Mouse (Mus musculus): ENCODE measurements around the gene Lrp1. TPM values are rescaled to one million over a fixed set of nuclear protein-coding genes. Genes with fewer than 3 reads are reported as not detected.

Lrp1 gene
- total and polyA plus RNA-seq, 3 experiments = 0.39 to 0.42 TPM; not detected in 1

GRCm38 (mm10) chr10:127522088-127522581, 98.8 kb downstream of the Lrp1 start, which contains the start of gene Shmt2 (continued):
- peak; percentile 91 for TF ChIP-seq KAT2A (conservative IDR thresholded peaks at IDR 0.05; ENCODE audit: low read depth, low read length)
- TF ChIP-seq MAX (IDR thresholded peaks at IDR 0.05; ENCODE audit: low read length) = peak; percentile 95

- Histone ChIP-seq H3K27me3 (ENCODE audit: control insufficient read depth in 1 of 2, insufficient read depth in 2 of 2, low read length in 2 of 2) (no peaks in the 10 kb centered on the region), H3K9ac (ENCODE audit: control insufficient read depth, low read depth, low read length, poor library complexity, severe bottlenecking) (peak overlapping the region; percentile 96), H3K4me3 (ENCODE audit: control insufficient read depth in 1 of 2, insufficient read depth in 1 of 2, low read depth in 2 of 2, low read length in 2 of 2) (peak overlapping the region; percentile 65 to 87), H3K4me1 (ENCODE audit: control insufficient read depth in 1 of 2, insufficient read depth in 2 of 2, low read length in 2 of 2) (peaks cover 2 to 21% of the 10 kb centered on the region in 2 experiments; a peak in 3 of 4 replicates), H3K36me3 (ENCODE audit: control insufficient read depth in 1 of 2, insufficient read depth in 2 of 2, low read length in 2 of 2) (peaks cover 0 to 24% of the 10 kb centered on the region in 2 experiments; a peak in 3 of 4 replicates), H3K9me3 (replicated peaks; ENCODE audit: insufficient read depth, low read length) (no peaks in the 10 kb centered on the region), H3K27ac (ENCODE audit: control insufficient read depth, low read depth, low read length) (peak overlapping the region; percentile 97), H3K79me2 (ENCODE audit: control insufficient read depth, insufficient read depth, low read length, poor library complexity) (peaks cover 29% of the 10 kb centered on the region)
- TF ChIP-seq EP300 (IDR thresholded peaks at IDR 0.05; ENCODE audit: low read depth in 1 of 2, low read length in 2 of 2) = peak in 1 of 2 experiments; percentile 58; a peak in 1 of 4 replicates
- TF ChIP-seq TCF12 (IDR thresholded peaks at IDR 0.05; ENCODE audit: low read depth, low read length) = peak; percentile 34; the same call in 1 of the 2 replicates
- peak; percentile 98 for TF ChIP-seq E2F4 (IDR thresholded peaks at IDR 0.05; ENCODE audit: borderline replicate concordance, low read depth, low read length)
- peak; percentile 62; the same call in 1 of the 2 replicates for TF ChIP-seq POLR2AphosphoS5 (IDR thresholded peaks at IDR 0.05; ENCODE audit: borderline replicate concordance, low read depth, low read length)
- TF ChIP-seq NRF1 (IDR thresholded peaks at IDR 0.05; ENCODE audit: insufficient read depth, low read depth, low read length, poor library complexity, severe bottlenecking) = no peak
- peak; percentile 88; the same call in 1 of the 2 replicates for TF ChIP-seq CHD1 (IDR thresholded peaks at IDR 0.05; ENCODE audit: low read depth, low read length)
- TF ChIP-seq TAL1 (IDR thresholded peaks at IDR 0.05; ENCODE audit: low read length) = peak; percentile 71
- TF ChIP-seq ZC3H11A (IDR thresholded peaks at IDR 0.05; ENCODE audit: low read depth, low read length) = no peak
- 0 out of 2 replicates have a peak, but pooled peaks have one; percentile 11 for TF ChIP-seq ETS1 (IDR thresholded peaks at IDR 0.05; ENCODE audit: low read depth, low read length)
- DNase-seq (ENCODE audit: low read depth, low spot score) = peak; percentile 86
These were observed 99.3 kb downstream of the Lrp1 start for GRCm38 (mm10) chr10:127521611-127522080.

GRCm38 (mm10) chr10:127520714-127521357, 100.1 kb downstream of the Lrp1 start:
- Histone ChIP-seq H3K36me3 (ENCODE audit: control insufficient read depth in 1 of 2, insufficient read depth in 2 of 2, low read length in 2 of 2) (peaks cover 0 to 24% of the 10 kb centered on the region in 2 experiments; a peak in 3 of 4 replicates), H3K4me1 (ENCODE audit: control insufficient read depth in 1 of 2, insufficient read depth in 2 of 2, low read length in 2 of 2) (peaks cover 2 to 25% of the 10 kb centered on the region in 2 experiments; a peak in 3 of 4 replicates), H3K27me3 (ENCODE audit: control insufficient read depth in 1 of 2, insufficient read depth in 2 of 2, low read length in 2 of 2) (no peaks in the 10 kb centered on the region), H3K27ac (ENCODE audit: control insufficient read depth, low read depth, low read length) (peak overlapping the region; percentile 97), H3K9ac (ENCODE audit: control insufficient read depth, low read depth, low read length, poor library complexity, severe bottlenecking) (peak overlapping the region; percentile 96), H3K4me3 (ENCODE audit: control insufficient read depth in 1 of 2, insufficient read depth in 1 of 2, low read depth in 2 of 2, low read length in 2 of 2) (peak overlapping the region; percentile 65 to 87), H3K79me2 (ENCODE audit: control insufficient read depth, insufficient read depth, low read length, poor library complexity) (peaks cover 29% of the 10 kb centered on the region), H3K9me3 (replicated peaks; ENCODE audit: insufficient read depth, low read length) (no peaks in the 10 kb centered on the region)
- TF ChIP-seq HCFC1 (IDR thresholded peaks at IDR 0.05; ENCODE audit: low read depth, low read length) = 0 out of 2 replicates have a peak, but pooled peaks have one; percentile 12
- TF ChIP-seq NELFE (IDR thresholded peaks at IDR 0.05; ENCODE audit: low read depth, low read length) = no peak
- TF ChIP-seq CHD1 (IDR thresholded peaks at IDR 0.05; ENCODE audit: low read depth, low read length) = no peak
- DNase-seq (ENCODE audit: low read depth, low spot score) = peak; percentile 54

All from MEL (cell line).